Mouse (Mus musculus): ENCODE measurements around the gene Hba-a2. TPM values are rescaled to one million over a fixed set of nuclear protein-coding genes. Genes with fewer than 3 reads are reported as not detected.

Hba-a2 gene
- polyA plus RNA-seq, 2 experiments, result 169,597 to 214,511 TPM

DNA sequence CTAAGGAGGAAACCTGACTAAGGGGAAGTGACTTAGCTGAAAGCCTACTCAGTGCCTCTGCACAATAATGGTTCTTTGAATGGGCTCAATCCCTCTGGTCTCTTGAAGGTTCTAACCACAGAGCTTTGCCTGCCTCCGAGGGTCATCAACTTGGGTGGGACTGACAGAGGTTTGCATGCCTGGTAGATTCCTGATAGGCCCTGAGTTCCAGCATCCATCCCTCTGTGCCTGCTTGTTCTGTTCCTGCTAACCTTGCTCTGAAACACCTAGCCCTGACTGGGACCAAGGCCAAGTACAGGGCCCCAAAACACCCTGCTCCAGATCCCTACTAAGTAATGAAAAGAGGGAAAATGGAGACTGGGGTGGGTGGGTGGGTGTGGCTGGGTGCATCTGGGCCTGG, 7.2 kb downstream of the Hba-a2 start:
- H3K9me3 ChIP-seq (ENCODE audit: control insufficient read depth, low read length), result no peaks in the 10 kb centered on the region
- no peak overlapping the region for H3K4me2 ChIP-seq (ENCODE audit: low read depth)
- no peak overlapping the region for H3K4me3 ChIP-seq (ENCODE audit: insufficient read depth in 1 of 2, low read depth in 2 of 2, low read length in 2 of 2)
- peaks cover 13% of the 10 kb centered on the region; the same call in 1 of the 2 replicates for H3K36me3 ChIP-seq (replicated peaks; ENCODE audit: control insufficient read depth, insufficient read depth, low read depth)
- DNase-seq (ENCODE audit: low read depth in 3 of 3, low spot score in 3 of 3), result no peak
- H3K4me1 ChIP-seq (replicated peaks; ENCODE audit: control insufficient read depth in 2 of 2, insufficient read depth in 2 of 2, low read length in 1 of 2), result peaks cover 3 to 19% of the 10 kb centered on the region in 2 experiments
- TF ChIP-seq EP300 (IDR thresholded peaks at IDR 0.05; ENCODE audit: low read depth) (no peak), CTCF (IDR thresholded peaks at IDR 0.05; ENCODE audit: low read depth) (no peak)
- no peaks in the 10 kb centered on the region; the same call in 1 of the 2 replicates for H3K27me3 ChIP-seq (ENCODE audit: control insufficient read depth, insufficient read depth, low read length)
- H3K9ac ChIP-seq (replicated peaks), result no peak overlapping the region
- no peak overlapping the region for H3K27ac ChIP-seq
- ATAC-seq (ENCODE audit: insufficient read depth), result no peak
- 29% methylated on average over 1 of the region's 1 CpGs for WGBS (ENCODE audit: insufficient replicate concordance)

GRCm38 (mm10) chr11:32307006-32307405, 10.7 kb downstream of the Hba-a2 start:
- peaks cover 3 to 11% of the 10 kb centered on the region in 2 experiments for H3K4me1 ChIP-seq (replicated peaks; ENCODE audit: control insufficient read depth in 2 of 2, insufficient read depth in 2 of 2, low read length in 1 of 2)
- peaks cover 4% of the 10 kb centered on the region; the same call in 1 of the 2 replicates for H3K36me3 ChIP-seq (replicated peaks; ENCODE audit: control insufficient read depth, insufficient read depth, low read depth)
- H3K4me3 ChIP-seq (ENCODE audit: insufficient read depth in 1 of 2, low read depth in 2 of 2, low read length in 2 of 2), result no peak overlapping the region
- H3K9ac ChIP-seq (replicated peaks), result no peak overlapping the region
- no peak for TF ChIP-seq CTCF (IDR thresholded peaks at IDR 0.05; ENCODE audit: low read depth)
- 0 out of 2 replicates have a peak, but pooled peaks have one; percentile 9 for TF ChIP-seq EP300 (IDR thresholded peaks at IDR 0.05; ENCODE audit: low read depth)
- DNase-seq (ENCODE audit: low read depth in 3 of 3, low spot score in 3 of 3), result no peak
- 55% methylated on average over 1 of the region's 1 CpGs for WGBS (ENCODE audit: insufficient replicate concordance)
- H3K4me2 ChIP-seq (ENCODE audit: low read depth), result peak overlapping the region; percentile 17; the same call in 1 of the 2 replicates
- ATAC-seq (ENCODE audit: insufficient read depth), result peak; percentile 64
- no peaks in the 10 kb centered on the region for H3K27me3 ChIP-seq (ENCODE audit: control insufficient read depth, insufficient read depth, low read length)
- H3K9me3 ChIP-seq (ENCODE audit: control insufficient read depth, low read length), result no peaks in the 10 kb centered on the region
- H3K27ac ChIP-seq, result no peak overlapping the region

- DNase-seq (ENCODE audit: low read depth in 3 of 3, low spot score in 3 of 3), result no peak
- no peaks in the 10 kb centered on the region for H3K36me3 ChIP-seq (replicated peaks; ENCODE audit: control insufficient read depth, insufficient read depth, low read depth)
- 52% methylated on average over 4 of the region's 4 CpGs for WGBS (ENCODE audit: insufficient replicate concordance)
- H3K27me3 ChIP-seq (ENCODE audit: control insufficient read depth, insufficient read depth, low read length), result no peaks in the 10 kb centered on the region
- H3K4me3 ChIP-seq (ENCODE audit: insufficient read depth in 1 of 2, low read depth in 2 of 2, low read length in 2 of 2), result no peak overlapping the region
- no peak for ATAC-seq (ENCODE audit: insufficient read depth)
- H3K9ac ChIP-seq (replicated peaks), result no peak overlapping the region
- no peak overlapping the region for H3K27ac ChIP-seq
- H3K9me3 ChIP-seq (ENCODE audit: control insufficient read depth, low read length), result no peaks in the 10 kb centered on the region
- no peak overlapping the region for H3K4me2 ChIP-seq (ENCODE audit: low read depth)
- peaks cover 3 to 11% of the 10 kb centered on the region in 2 experiments for H3K4me1 ChIP-seq (replicated peaks; ENCODE audit: control insufficient read depth in 2 of 2, insufficient read depth in 2 of 2, low read length in 1 of 2)
- TF ChIP-seq CTCF (IDR thresholded peaks at IDR 0.05; ENCODE audit: low read depth) (no peak), EP300 (IDR thresholded peaks at IDR 0.05; ENCODE audit: low read depth) (no peak)
These were observed 13.2 kb downstream of the Hba-a2 start for GRCm38 (mm10) chr11:32309446-32309845.

DNA sequence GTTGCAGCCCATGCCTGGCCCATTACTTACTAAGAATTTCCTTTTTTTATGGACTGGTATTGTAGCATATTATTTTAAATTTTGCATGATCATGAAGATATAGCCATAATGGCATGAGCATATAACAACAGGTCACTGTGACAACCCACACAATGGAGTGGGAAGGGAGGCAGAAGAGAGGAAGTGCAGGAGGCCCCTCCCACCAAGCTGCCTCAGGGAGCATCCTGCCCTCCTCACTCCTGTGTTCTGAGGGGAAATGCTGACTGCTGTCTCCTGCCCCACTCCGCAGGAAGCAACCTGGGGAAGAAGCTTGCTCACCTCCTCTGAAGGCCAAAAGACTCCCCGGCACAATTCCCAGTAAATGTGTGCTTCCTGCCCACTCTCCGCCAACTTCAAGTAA, 13.6 kb downstream of the Hba-a2 start:
- no peaks in the 10 kb centered on the region for H3K9me3 ChIP-seq (ENCODE audit: control insufficient read depth, low read length)
- H3K4me1 ChIP-seq (replicated peaks; ENCODE audit: control insufficient read depth in 2 of 2, insufficient read depth in 2 of 2, low read length in 1 of 2), result peaks cover 3 to 11% of the 10 kb centered on the region in 2 experiments; a peak in 3 of 4 replicates
- no peak for DNase-seq (ENCODE audit: low read depth in 3 of 3, low spot score in 3 of 3)
- H3K4me3 ChIP-seq (ENCODE audit: insufficient read depth in 1 of 2, low read depth in 2 of 2, low read length in 2 of 2), result no peak overlapping the region
- H3K9ac ChIP-seq (replicated peaks), result no peak overlapping the region
- no peaks in the 10 kb centered on the region for H3K36me3 ChIP-seq (replicated peaks; ENCODE audit: control insufficient read depth, insufficient read depth, low read depth)
- H3K27me3 ChIP-seq (ENCODE audit: control insufficient read depth, insufficient read depth, low read length), result no peaks in the 10 kb centered on the region
- H3K4me2 ChIP-seq (ENCODE audit: low read depth), result no peak overlapping the region
- H3K27ac ChIP-seq, result no peak overlapping the region
- ATAC-seq (ENCODE audit: insufficient read depth), result no peak
- 41% methylated on average over 3 of the region's 3 CpGs for WGBS (ENCODE audit: insufficient replicate concordance)
- TF ChIP-seq CTCF (IDR thresholded peaks at IDR 0.05; ENCODE audit: low read depth) (no peak), EP300 (IDR thresholded peaks at IDR 0.05; ENCODE audit: low read depth) (no peak)

DNA sequence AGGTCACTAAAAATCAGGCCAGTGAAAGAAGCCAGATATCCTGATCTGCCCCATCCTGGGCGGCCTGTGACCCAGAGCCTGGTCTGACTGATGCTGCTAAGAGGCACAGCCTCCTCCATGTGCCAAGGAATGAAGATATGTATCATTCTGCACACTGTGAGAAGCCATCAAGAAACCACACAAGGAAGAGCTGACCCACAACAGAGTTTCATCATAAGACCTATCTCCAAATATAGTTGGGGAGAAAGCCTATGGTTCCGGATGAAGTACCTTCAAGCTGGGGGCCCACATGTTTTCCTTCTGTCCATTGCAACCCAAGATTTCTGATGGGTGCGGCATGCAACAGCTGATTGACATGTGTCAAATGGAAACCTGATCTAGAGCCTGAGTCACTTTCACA, 19.7 kb downstream of the Hba-a2 start:
- WGBS (ENCODE audit: insufficient replicate concordance), result 53% methylated on average over 3 of the region's 3 CpGs

More for the DNA sequence above, 19.7 kb downstream of the Hba-a2 start:
- H3K9me3 ChIP-seq (ENCODE audit: control insufficient read depth, low read length), result no peaks in the 10 kb centered on the region
- DNase-seq (ENCODE audit: low read depth in 3 of 3, low spot score in 3 of 3), result no peak
- no peak overlapping the region for H3K9ac ChIP-seq (replicated peaks)
- no peaks in the 10 kb centered on the region for H3K36me3 ChIP-seq (replicated peaks; ENCODE audit: control insufficient read depth, insufficient read depth, low read depth)
- TF ChIP-seq CTCF (IDR thresholded peaks at IDR 0.05; ENCODE audit: low read depth), result no peak
- TF ChIP-seq EP300 (IDR thresholded peaks at IDR 0.05; ENCODE audit: low read depth), result no peak
- no peak overlapping the region for H3K27ac ChIP-seq
- no peak for ATAC-seq (ENCODE audit: insufficient read depth)
- H3K27me3 ChIP-seq (ENCODE audit: control insufficient read depth, insufficient read depth, low read length), result no peaks in the 10 kb centered on the region
- no peak overlapping the region for H3K4me2 ChIP-seq (ENCODE audit: low read depth)
- no peak overlapping the region for H3K4me3 ChIP-seq (ENCODE audit: insufficient read depth in 1 of 2, low read depth in 2 of 2, low read length in 2 of 2)
- H3K4me1 ChIP-seq (replicated peaks; ENCODE audit: control insufficient read depth in 2 of 2, insufficient read depth in 2 of 2, low read length in 1 of 2), result peaks cover 2 to 3% of the 10 kb centered on the region in 2 experiments; a peak in 3 of 4 replicates
